Mouse (Mus musculus): ENCODE results near the gene Usp11.

DNA sequence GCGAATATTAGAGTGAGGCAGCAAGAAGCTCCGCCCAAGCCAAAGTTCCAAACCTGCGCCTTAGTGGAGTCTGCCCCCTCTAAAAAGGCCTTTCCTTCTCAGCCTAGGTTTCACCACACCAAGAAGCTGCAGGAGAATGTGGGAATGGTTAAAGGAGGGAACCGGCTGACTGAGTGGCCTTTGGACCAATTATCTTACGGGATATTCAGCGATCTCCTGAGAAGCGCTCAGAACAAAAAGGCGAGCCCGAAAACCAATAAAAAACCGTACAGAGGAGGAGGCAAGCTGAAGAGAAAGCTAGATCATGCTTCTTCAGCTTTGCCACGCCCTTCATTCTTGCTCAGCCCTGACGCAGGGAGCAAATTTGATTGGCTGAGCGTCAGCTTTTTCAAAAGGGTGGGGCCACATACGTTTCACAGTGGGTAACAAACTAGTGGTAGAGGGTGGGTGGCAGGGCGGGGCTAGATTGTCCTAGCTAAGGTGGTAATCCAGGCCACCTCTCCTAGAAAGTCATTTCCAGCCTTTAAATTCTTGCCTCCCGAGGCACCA is 16.1 kb upstream of the Usp11 start, which contains the start of gene Cdk16:
- TF ChIP-seq CHD2 (IDR thresholded peaks at IDR 0.05; ENCODE audit: low read depth, low read length) (no peak), ZNF384 (IDR thresholded peaks at IDR 0.05; ENCODE audit: low read depth, low read length) (no peak), HCFC1 (IDR thresholded peaks at IDR 0.05; ENCODE audit: borderline replicate concordance, insufficient read depth, low read length) (no peak)

Measured in ES-E14 (cell line).